Mouse (Mus musculus): ENCODE measurements around the gene Cnnm2.

Gene Cnnm2

DNA sequence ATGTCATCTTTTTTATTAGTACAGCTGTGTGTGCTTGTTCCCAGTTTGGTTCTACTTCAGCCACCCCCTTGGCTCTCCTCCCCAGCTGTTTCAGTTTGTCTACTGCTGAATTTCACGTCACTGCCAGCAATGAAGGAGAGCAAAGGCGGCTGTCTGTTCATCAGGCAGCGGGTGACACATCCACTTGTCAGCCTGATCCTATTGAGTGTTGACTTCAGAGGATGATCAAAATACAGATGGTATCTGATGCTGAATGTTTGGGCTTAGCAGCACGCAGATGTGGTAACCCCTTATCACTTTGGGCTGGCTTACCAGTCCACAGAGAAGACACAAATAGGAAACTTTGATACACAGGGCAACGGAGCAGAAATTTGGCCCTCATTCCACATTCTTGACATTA, 85.1 kb downstream of the Cnnm2 start:
- DNase-seq (ENCODE audit: low spot score in 2 of 2) = no peak

DNA sequence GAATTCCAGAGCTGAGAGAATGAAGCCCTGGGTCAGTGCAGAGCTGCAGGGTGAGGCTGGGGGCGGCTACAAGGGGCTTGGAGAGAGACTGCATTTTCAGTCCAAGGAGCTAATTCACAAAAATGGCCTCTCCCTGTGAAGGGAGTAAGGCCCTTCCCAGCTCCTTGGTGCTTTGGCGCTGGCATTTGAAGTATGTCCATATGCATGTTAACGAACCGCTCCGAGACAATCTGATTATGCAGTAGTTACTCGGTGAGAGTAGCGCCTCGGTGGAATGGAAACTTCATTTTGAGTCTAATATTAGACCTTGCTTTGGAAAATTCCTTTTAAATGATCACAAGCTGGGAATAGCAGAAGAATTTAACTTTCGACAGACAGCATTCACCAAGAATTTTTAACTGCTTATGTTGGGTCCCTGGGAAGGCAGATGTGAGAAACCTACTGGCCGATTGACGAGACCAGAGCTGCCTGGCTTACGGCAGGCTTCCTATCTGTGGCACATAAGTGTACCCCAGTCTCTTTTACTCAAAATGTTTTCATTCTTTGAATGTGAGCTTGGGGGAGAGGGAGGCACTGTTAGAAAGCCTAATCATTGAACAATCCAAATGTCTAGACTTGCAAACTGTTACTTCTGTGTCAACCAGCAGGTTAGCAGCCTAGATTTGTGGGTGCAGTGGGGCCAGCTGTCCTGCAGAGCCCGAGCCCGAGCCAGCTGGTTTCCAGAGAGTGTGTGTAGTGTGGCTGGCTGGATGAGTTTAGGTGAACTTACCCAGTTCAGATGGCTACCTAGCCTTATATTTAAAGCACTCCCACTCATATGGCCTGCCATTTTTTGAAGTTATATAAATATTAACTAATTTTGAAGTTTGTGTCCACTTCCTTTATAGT, 87.2 kb downstream of the Cnnm2 start:
- no peak for DNase-seq (ENCODE audit: low spot score in 2 of 2)

GRCm38 (mm10) chr19:46849443-46849997, 88.1 kb downstream of the Cnnm2 start:
- no peak for DNase-seq (ENCODE audit: low spot score in 2 of 2)

DNA sequence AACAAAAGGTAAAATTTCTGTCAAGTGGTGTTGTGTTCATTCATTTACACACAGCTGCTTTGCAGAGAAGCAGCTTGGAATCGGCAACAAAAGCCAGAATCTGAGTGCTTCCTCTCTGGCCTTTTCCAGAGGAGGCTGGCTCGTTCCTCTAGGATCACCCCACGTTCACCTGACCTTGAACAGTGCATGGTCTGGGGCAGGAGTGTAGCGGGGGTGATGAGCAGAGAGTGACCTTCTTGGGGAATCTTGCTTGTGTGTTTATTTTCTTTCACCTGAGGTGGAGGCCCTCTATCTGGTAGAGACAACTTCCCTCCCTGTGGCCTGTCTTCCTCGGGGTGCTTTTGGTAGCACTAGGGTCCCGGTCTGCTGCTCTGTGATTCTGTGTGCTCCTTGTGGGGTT, 94.8 kb downstream of the Cnnm2 start:
- DNase-seq (ENCODE audit: low spot score in 2 of 2) = no peak

GRCm38 (mm10) chr19:46856780-46857179, 95.4 kb downstream of the Cnnm2 start:
- DNase-seq (ENCODE audit: low spot score in 2 of 2) = no peak

- no peak for DNase-seq (ENCODE audit: low spot score in 2 of 2)
Observed at GRCm38 (mm10) chr19:46857277-46857989, 96.0 kb downstream of the Cnnm2 start.

GRCm38 (mm10) chr19:46858200-46858599, 96.8 kb downstream of the Cnnm2 start:
- DNase-seq (ENCODE audit: low spot score in 2 of 2) = no peak

GRCm38 (mm10) chr19:46862556-46862955, 101.2 kb downstream of the Cnnm2 start:
- DNase-seq (ENCODE audit: low spot score in 2 of 2) = no peak

- DNase-seq (ENCODE audit: low spot score in 2 of 2) = no peak
Observed at GRCm38 (mm10) chr19:46863236-46863927, 102.0 kb downstream of the Cnnm2 start.

GRCm38 (mm10) chr19:46864079-46864478, 102.7 kb downstream of the Cnnm2 start:
- no peak for DNase-seq (ENCODE audit: low spot score in 2 of 2)

DNA sequence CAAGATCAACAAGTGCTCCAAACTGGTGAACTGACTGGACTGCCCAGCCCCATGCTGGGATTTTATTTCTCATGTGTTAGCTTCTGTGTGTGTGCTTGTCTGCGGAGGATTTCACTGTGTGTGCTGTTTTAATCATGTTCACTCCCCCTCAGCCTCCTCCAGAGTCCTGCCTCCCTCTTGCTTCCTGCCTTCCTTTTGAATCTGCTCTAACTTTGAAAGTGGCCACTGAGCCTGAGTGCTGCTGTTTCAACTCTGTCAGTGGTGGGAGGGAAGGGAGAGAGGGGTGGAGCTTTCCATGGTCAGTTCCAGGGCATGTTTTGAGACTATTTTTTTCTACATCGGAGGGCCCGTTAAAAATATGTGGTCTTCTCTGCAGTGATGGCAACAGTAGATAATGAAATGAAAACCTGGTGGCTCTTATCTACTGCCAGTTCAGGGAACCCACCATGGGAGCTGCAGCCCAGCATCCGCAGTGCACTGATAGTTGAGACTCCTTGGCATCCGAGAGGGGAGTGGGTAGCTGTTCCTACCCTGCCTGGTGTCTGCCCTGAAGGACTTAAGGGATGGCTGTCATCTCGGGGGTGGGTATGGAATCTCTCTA, 103.4 kb downstream of the Cnnm2 start:
- DNase-seq (ENCODE audit: low spot score in 2 of 2) = no peak

- no peak for DNase-seq (ENCODE audit: low spot score in 2 of 2)
Observed at GRCm38 (mm10) chr19:46865381-46865780, 104.0 kb downstream of the Cnnm2 start.

DNA sequence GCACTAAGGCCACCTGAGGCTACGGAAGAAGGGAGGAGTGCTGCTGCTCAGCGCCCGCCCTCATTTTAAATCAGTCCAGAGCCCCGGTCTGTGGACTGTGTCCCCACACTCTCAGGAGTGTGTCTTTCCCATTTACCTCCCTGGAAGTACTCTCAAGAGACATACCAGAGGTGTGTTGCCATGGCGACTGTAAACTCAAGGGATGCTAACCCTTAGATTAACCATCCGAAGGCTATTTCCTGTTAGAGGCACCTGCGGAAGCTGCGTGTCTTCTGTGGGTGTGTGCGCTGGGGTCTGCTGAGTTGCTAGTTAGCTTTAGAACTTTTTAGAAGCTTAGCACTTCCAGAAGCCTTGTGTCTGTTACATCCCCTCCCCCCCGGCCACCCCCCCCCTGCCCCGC, 107.7 kb downstream of the Cnnm2 start:
- DNase-seq (ENCODE audit: low spot score in 2 of 2) = no peak

GRCm38 (mm10) chr19:46869526-46869925, 108.1 kb downstream of the Cnnm2 start:
- DNase-seq (ENCODE audit: low spot score in 2 of 2) = peak; percentile 87 to 89

- no peak for DNase-seq (ENCODE audit: low spot score in 2 of 2)
Observed at GRCm38 (mm10) chr19:46871096-46871495, 109.7 kb downstream of the Cnnm2 start.

- DNase-seq (ENCODE audit: low spot score in 2 of 2) = no peak
Observed at GRCm38 (mm10) chr19:46871651-46872050, 110.3 kb downstream of the Cnnm2 start.

DNA sequence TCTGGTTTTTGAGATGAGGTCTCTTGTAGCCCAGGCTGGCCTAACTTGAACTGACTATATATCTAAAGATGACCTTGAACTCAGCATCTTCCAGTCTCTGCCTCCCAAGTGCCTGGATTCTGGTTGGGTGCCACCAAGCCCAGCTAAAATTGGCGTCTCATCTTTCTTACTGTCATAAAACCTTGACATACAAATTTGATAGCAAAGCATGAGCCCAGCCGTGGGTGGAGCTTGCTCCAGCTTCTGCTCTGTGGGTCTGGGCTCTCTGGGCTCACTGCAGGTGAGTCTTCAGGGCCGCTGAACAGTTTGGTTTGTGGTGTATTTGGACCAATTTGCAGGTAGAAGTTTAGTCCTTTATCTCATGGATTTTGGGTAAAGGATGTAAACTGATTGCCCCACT, 112.5 kb downstream of the Cnnm2 start:
- no peak for DNase-seq (ENCODE audit: low spot score in 2 of 2)

GRCm38 (mm10) chr19:46875790-46876189, 114.4 kb downstream of the Cnnm2 start:
- DNase-seq (ENCODE audit: low spot score in 2 of 2) = peak; percentile 76 to 88

GRCm38 (mm10) chr19:46877886-46878285, 116.5 kb downstream of the Cnnm2 start:
- DNase-seq (ENCODE audit: low spot score in 2 of 2) = no peak

GRCm38 (mm10) chr19:46878346-46878745, 117.0 kb downstream of the Cnnm2 start:
- peak; percentile 68 to 83 for DNase-seq (ENCODE audit: low spot score in 2 of 2)

- no peak for DNase-seq (ENCODE audit: low spot score in 2 of 2)
Observed at GRCm38 (mm10) chr19:46879876-46880275, 118.5 kb downstream of the Cnnm2 start.

DNA sequence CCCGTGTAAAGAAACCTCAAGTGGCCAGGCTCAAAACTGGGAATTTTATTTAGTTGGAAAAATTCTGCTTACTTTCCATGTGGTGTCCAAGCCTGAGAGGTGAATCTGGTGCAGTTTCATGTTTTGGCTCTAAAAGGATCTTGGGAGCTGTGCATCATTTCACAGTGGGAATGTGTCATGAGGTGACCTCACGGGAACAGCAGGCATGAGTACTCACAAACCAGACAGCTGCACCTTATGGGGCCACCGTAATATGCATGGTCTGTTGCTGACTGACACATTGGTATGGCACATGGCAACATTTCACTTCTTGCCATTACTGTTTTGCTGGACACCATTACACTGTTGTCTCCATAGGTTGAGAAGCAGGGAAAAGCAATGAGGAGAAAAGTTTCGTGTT, 124.0 kb downstream of the Cnnm2 start:
- DNase-seq (ENCODE audit: low spot score in 2 of 2) = no peak
